Mouse (Mus musculus) small intestine, adult 2 months (tissue): ENCODE results near the gene Gm12185. TPM values are rescaled to one million over a fixed set of nuclear protein-coding genes. Genes with fewer than 3 reads are reported as not detected.

Source experiments
- H3K27ac ChIP-seq: fragments of 200-500 bp; 2 replicates; pipeline ENCODE4 v1.5.1; 2012; ENCODE audit warnings: low read depth, low read length, control low read depth, inconsistent platforms; ENCODE audit not compliant: insufficient read depth
- H3K27me3 ChIP-seq: fragments of 200-500 bp; 2 replicates; pipeline ENCODE4 v1.6.1; 2012; ENCODE audit warnings: mild to moderate bottlenecking, moderate library complexity, low read length, inconsistent platforms; ENCODE audit not compliant: control insufficient read depth, insufficient read depth
- H3K36me3 ChIP-seq: fragments of 200-500 bp; 2 replicates; pipeline ENCODE4 v1.6.1; 2012; ENCODE audit warnings: mild to moderate bottlenecking, low read length, control low read depth, inconsistent platforms; ENCODE audit not compliant: control insufficient read depth, insufficient read depth
- H3K4me1 ChIP-seq: fragments of 200-500 bp; 2 replicates; pipeline ENCODE4 v1.6.1; 2012; ENCODE audit warnings: low read length, inconsistent platforms, mixed read lengths; ENCODE audit not compliant: control insufficient read depth, insufficient read depth, insufficient read length
- H3K4me3 ChIP-seq: fragments of 200-500 bp; 2 replicates; pipeline ENCODE4 v1.5.1; 2012; ENCODE audit warnings: low read depth, mild to moderate bottlenecking, control low read depth, inconsistent platforms, low read length, moderate library complexity
- CTCF ChIP-seq: fragments of 200-500 bp; IDR thresholded peaks from 2 replicates; pipeline ENCODE4 v1.5.1; 2012; ENCODE audit warnings: low read depth, mild to moderate bottlenecking, control low read depth, inconsistent platforms, low read length, moderate library complexity, mixed read lengths; ENCODE audit not compliant: insufficient replicate concordance, insufficient read length; ENCODE audit errors: extremely low read depth
- POLR2A ChIP-seq: fragments of 200-500 bp; IDR thresholded peaks from 2 replicates; pipeline ENCODE4 v1.6.1; 2012; ENCODE audit warnings: low read depth, mild to moderate bottlenecking, control low read depth, inconsistent platforms, low read length, moderate library complexity
- WGBS: fragments of 180-500 bp; shearing (Covaris S2); methylation state at CpG from one replicate; pipeline ENCODE4 v1.1.7; 2018; 5-methylcytosine and 5-hydroxymethylcytosine counted together
- polyA plus RNA-seq: library from polyadenylated mRNA; depleted of rRNA; stranded (reverse); fragments of >200 nt; gene quantifications from 2 replicates; pipeline ENCODE4 v1.2.3, GENCODE M21; 2012; rRNA removed

Gm12185 gene
- polyA plus RNA-seq, 1 experiment, result 0.13 TPM

DNA sequence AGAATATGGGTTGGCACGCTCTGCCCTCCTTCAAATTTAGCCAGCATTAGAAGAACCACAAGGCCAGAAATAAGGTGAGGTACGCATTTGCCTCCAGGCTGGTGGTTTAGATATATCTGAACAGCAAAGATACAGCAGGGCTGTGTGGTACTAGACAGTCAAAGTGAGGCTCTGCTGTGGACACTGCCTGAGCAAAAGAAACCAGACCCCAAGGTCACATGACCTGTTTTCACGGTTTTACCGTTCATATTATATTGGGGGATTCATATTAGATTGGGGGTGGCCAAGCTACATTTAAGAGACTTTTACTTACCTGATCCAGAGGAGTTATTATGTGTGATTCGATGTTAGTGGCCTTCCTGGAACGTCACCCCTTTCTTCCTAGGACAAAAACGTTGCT, 121.2 kb downstream of the Gm12185 start:
- Histone ChIP-seq H3K27ac (peak overlapping the region; percentile 94), H3K36me3 (peaks cover 15% of the 10 kb centered on the region), H3K4me1 (peaks cover 14% of the 10 kb centered on the region; the same call in 1 of the 2 replicates), H3K27me3 (no peaks in the 10 kb centered on the region), H3K4me3 (peak overlapping the region; percentile 81)
- 1% methylated on average over 7 of the region's 7 CpGs for WGBS
- TF ChIP-seq POLR2A, result no peak

DNA sequence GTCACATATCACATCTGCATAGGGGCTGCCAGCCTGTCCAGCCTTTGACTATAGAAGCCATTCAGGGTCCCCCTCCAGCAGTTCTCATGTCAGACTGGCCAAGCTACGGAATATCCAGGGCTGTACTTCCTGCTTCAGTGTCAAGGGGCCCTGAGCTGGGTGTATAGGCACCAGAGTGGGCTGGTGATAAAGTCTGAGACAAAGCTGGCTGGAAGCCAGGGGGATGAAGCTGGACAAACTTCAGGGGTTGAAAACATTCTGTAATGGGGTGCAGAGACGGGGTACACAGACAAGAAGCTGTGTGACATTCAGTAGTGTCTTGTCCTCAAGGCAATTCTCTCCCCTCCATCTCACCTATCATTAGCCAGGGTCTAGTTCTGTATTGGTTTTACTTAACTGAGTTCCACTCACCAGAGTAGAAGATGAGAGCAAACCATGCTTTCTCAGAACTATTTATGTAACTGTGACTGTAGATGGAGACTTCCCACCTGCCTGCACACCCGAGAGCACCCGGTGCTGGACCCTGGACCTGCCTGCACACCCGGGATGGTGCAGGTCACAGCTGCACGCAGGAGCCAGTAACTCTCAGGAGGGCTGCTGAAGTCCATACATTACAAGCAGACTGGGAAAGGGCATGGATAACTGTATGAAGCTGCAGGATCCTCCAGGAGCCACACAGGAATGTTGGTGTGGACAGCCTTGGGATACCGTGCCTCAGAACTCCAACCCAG, 122.5 kb downstream of the Gm12185 start:
- TF ChIP-seq POLR2A (no peak; the same call in 1 of the 2 replicates), CTCF (no peak)
- Histone ChIP-seq H3K27me3 (no peaks in the 10 kb centered on the region), H3K4me1 (peaks cover 14% of the 10 kb centered on the region; the same call in 1 of the 2 replicates), H3K36me3 (peaks cover 24% of the 10 kb centered on the region), H3K27ac (peak overlapping the region; percentile 75), H3K4me3 (peak overlapping the region; percentile 64)
- WGBS, result 4% methylated on average over 7 of the region's 7 CpGs

DNA sequence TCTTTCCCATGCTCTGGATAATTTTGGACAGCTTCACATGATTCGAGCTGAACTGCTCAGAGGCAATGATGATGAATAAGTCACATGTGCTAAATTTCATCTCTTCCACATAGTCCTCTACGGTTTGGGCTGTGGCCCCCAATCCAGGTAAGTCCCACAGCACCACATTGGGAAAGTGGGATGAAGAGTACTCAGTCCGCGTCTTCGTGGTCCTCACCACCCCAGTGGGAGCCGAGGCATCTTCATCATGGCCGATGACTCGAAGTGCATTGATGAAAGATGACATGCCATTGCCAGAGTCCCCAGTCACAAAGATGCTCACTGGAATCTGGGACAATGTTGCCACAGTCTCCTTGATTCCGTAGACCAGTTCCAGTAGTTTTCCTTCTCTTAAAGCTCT, 125.5 kb downstream of the Gm12185 start:
- no peak overlapping the region for H3K4me3 ChIP-seq
- TF ChIP-seq CTCF (no peak), POLR2A (no peak)
- no peaks in the 10 kb centered on the region for H3K27me3 ChIP-seq
- peaks cover 6% of the 10 kb centered on the region; the same call in 1 of the 2 replicates for H3K4me1 ChIP-seq
- no peak overlapping the region for H3K27ac ChIP-seq
- WGBS, result 96% methylated on average over 9 of the region's 9 CpGs
- H3K36me3 ChIP-seq, result peaks cover 27% of the 10 kb centered on the region

DNA sequence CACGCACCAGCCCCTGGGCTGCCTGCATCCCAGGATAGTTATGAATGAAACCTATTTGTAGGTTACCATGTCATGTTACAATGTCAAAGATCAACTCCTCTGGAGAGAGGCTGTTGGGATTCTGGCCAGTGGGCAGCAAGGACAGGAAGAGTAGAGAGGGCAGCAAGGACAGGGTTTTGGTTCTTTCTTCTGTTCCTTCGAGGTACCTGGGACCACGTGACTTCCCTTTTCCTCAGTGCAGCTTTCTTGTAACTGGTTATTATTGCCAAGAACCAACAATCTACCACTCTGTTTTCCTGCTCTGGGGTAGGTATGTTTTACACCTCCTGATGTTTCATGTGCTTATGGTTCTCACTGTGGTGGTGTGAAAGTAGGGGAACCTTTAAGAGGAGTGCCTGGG, 128.2 kb downstream of the Gm12185 start:
- Histone ChIP-seq H3K36me3 (peaks cover 27% of the 10 kb centered on the region), H3K4me3 (no peak overlapping the region), H3K27me3 (no peaks in the 10 kb centered on the region; the same call in 1 of the 2 replicates), H3K4me1 (peaks cover 5% of the 10 kb centered on the region; the same call in 1 of the 2 replicates), H3K27ac (no peak overlapping the region)
- WGBS, result 81% methylated on average over 3 of the region's 3 CpGs
- TF ChIP-seq POLR2A, result no peak
- TF ChIP-seq CTCF, result no peak

DNA sequence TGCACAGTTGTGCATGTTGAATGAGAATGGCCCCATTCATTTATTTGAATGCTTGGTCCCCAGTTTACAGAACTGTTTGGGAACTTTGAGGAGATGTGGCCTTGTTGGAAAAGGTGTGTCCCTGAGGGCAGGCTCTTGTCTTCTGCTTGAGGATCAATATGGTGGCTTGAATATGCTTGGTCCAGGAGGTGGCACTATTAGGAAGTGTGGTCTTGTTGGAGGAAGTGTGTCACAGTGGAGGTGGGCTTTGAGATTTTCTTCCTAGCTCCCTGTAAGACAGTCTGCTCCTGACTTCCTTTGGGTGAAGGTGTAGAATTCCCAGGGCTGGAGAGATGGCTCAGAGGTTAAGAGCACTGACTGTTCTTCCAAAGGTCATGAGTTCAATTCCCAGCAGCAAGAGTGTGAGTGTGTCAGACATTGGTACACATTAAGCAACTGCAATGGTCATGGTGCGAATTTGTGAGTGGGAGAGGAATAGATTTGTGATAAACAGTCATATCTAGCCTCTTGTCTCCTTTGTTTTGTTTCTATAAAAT, 129.2 kb downstream of the Gm12185 start:
- no peaks in the 10 kb centered on the region; the same call in 1 of the 2 replicates for H3K27me3 ChIP-seq
- 81% methylated on average over 1 of the region's 1 CpGs for WGBS
- no peak for TF ChIP-seq POLR2A
- TF ChIP-seq CTCF, result no peak
- no peaks in the 10 kb centered on the region for H3K4me1 ChIP-seq
- no peak overlapping the region for H3K27ac ChIP-seq
- no peak overlapping the region for H3K4me3 ChIP-seq
- H3K36me3 ChIP-seq, result peaks cover 27% of the 10 kb centered on the region

DNA sequence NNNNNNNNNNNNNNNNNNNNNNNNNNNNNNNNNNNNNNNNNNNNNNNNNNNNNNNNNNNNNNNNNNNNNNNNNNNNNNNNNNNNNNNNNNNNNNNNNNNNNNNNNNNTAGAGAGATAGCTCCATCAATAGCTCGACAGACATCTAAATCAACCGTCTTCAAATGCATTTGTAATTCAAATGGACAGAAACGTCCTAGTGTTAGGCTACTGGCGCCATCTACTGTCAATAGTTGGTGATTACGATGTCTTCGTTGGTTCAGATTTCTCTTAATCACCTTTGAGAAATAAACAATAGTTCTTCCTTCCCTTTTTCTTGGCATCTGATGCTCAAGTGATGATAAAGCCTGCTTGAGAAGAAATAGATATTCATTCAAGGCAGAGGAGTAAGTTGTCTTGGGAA, 133.0 kb downstream of the Gm12185 start:
- Histone ChIP-seq H3K4me1 (peaks cover 8% of the 10 kb centered on the region), H3K27me3 (no peaks in the 10 kb centered on the region; the same call in 1 of the 2 replicates), H3K27ac (no peak overlapping the region), H3K4me3 (no peak overlapping the region), H3K36me3 (peaks cover 2% of the 10 kb centered on the region; the same call in 1 of the 2 replicates)
- TF ChIP-seq POLR2A, result no peak
- TF ChIP-seq CTCF, result no peak
- under 1% methylated on average over 6 of the region's 6 CpGs for WGBS

Other genes starting within 250 kb of the Gm12185 start
- 1,479 and 1,553 TPM in 2 replicates for gene Rack1, start 191.9 kb downstream of the Gm12185 start, polyA plus RNA-seq
- gene Trim41, start 174.9 kb downstream of the Gm12185 start, polyA plus RNA-seq, result 10.0 and 18.7 TPM in 2 replicates
- 4.9 and 12.6 TPM in 2 replicates for gene Trim7, start 166.1 kb downstream of the Gm12185 start, polyA plus RNA-seq
- 3.3 and 3.9 TPM in 2 replicates for gene Gm12184, start 165.6 kb downstream of the Gm12185 start, polyA plus RNA-seq
- 1.8 and 7.4 TPM in 2 replicates for gene Irgm1, start 120.5 kb downstream of the Gm12185 start, polyA plus RNA-seq
- 0.38 and 3.1 TPM in 2 replicates for gene Gm5431, start 90.0 kb downstream of the Gm12185 start, polyA plus RNA-seq
- gene Psme2b, start 46.0 kb downstream of the Gm12185 start, polyA plus RNA-seq, result 5.0 and 10.9 TPM in 2 replicates
- gene Olfr56, start 13.3 kb downstream of the Gm12185 start, polyA plus RNA-seq, result 0.03 and 0.47 TPM in 2 replicates
- gene 9930111J21Rik1, start 12.8 kb downstream of the Gm12185 start, polyA plus RNA-seq, result 0.94 and 1.3 TPM in 2 replicates
- 0.17 and 0.29 TPM in 2 replicates for gene Tgtp1, start 1.9 kb upstream of the Gm12185 start, polyA plus RNA-seq
- gene 9930111J21Rik2, start 59.0 kb upstream of the Gm12185 start, polyA plus RNA-seq, result 0.48 and 0.85 TPM in 2 replicates
- 0.72 and 1.8 TPM in 2 replicates for gene Tgtp2, start 72.0 kb upstream of the Gm12185 start, polyA plus RNA-seq
- gene Ifi47, start 84.4 kb upstream of the Gm12185 start, polyA plus RNA-seq, result 2.7 and 8.7 TPM in 2 replicates
- 0.13 TPM in 1 of 2 replicates, not detected in the other for gene Olfr1396, start 122.6 kb upstream of the Gm12185 start, polyA plus RNA-seq
- gene Olfr1395, start 150.0 kb upstream of the Gm12185 start, polyA plus RNA-seq, result not detected in 2 replicates
- gene Olfr1394, start 162.2 kb upstream of the Gm12185 start, polyA plus RNA-seq, result not detected in 2 replicates
- gene Btnl9, start 194.9 kb upstream of the Gm12185 start, polyA plus RNA-seq, result 0.53 and 1.2 TPM in 2 replicates
- gene Zfp62, start 211.1 kb upstream of the Gm12185 start, polyA plus RNA-seq, result 0.38 and 0.42 TPM in 2 replicates